Mouse (Mus musculus) Patski (cell line): ENCODE data around the gene Spn. TPM values are rescaled to one million over a fixed set of nuclear protein-coding genes. Genes with fewer than 3 reads are reported as not detected.
A peak's percentile ranks its signal among the peaks of the same experiment; 100 is the strongest.

Experiments used
- ATAC-seq: fragments of 100-300 bp; one replicate; pipeline ENCODE4 v1.8.0; 2021
- CTCF ChIA-PET: fragments of 350-600 bp; sonication (Branson Sonifier 250); formaldehyde crosslinking; loops from one replicate; lab custom pipeline; 2022; ENCODE audit warnings: inconsistent platforms; lab: Charles Lee
- POLR2A ChIA-PET: fragments of 350-600 bp; sonication (Branson Sonifier 250); formaldehyde crosslinking; loops from one replicate; lab custom pipeline; 2022; ENCODE audit warnings: antibody characterized with exemption, inconsistent platforms; lab: Charles Lee
- DNase-seq: peaks from one replicate; pipeline ENCODE4 v3.0.0-alpha.2; 2011; ENCODE audit warnings: low read depth, low spot score
- H3K27me3 ChIP-seq: fragments of 371-371 bp; one replicate; pipeline ENCODE4 v1.5.1; 2021
- CTCF ChIP-seq: fragments of 100-300 bp; IDR thresholded peaks from one replicate; pipeline ENCODE4 v1.5.1; 2021
- in situ Hi-C: fragments of 300-500 bp; cut with MboI; formaldehyde crosslinking; loops from 3 replicates; pipeline ENCODE4 v1.11.1; 2018; ENCODE audit warnings: low pct_unique_long_range_greater_than_20kb, mixed read lengths
- polyA plus RNA-seq: library from polyadenylated mRNA; unstranded; gene quantifications from one replicate; pipeline ENCODE4 v1.2.3, GENCODE M21; 2021

Spn gene
- polyA plus RNA-seq, 1 experiment from 2014 or later, result 0.21 TPM

DNA sequence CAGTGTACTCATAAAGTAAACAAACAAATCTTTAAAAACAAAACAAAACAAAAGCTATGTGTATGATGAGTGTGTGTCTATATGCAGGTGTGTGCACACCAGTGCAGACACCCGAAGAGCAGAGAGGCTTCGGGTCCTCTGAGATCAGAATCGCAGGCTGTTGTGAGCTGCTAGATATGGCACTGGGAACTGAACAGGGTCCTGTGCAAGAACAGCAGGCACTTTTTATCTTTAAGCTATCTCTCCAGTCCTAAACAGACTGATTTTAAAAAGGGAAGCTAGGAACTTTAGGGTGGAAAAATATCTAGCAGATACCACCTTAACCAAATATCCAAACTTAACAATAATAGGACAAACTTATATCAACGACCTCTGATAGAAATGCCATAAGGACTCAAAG, 5.0 kb upstream of the Spn start:
- in situ Hi-C loops, result no loop called here
- no peak for TF ChIP-seq CTCF
- ChIA-PET CTCF (interaction anchor here (2.5 kb wide), 1 partner anchor 12 kb away, joined by 6 read pairs; no protein-coding TSS in a partner anchor), POLR2A (interaction anchor here (0.6 kb wide), 1 partner anchor 31 kb away, joined by 3 read pairs; no protein-coding TSS in a partner anchor)
- DNase-seq (no peak), ATAC-seq (no peak)
- no peaks in the 10 kb centered on the region for H3K27me3 ChIP-seq

DNA sequence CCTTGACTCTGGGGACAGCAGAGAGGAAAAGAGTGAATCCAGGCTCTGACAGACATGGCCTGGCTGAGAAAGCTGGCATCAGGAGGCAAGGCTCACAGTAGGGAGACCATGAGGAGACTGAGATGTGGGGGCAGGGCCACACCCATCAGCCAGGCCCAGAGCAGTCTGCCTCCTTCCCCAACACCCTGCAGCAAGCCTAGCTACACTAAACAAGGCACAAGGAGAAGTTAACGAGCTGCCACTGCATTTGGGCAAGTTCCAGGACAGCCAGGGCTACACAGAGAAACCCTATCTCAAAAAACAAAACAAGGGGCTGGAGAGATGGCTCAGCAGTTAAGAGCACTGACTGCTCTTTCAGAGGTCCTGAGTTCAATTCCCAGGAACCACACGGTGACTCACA, 4.6 kb upstream of the Spn start:
- ChIA-PET CTCF (interaction anchor here (2.5 kb wide), 1 partner anchor 12 kb away, joined by 6 read pairs; no protein-coding TSS in a partner anchor), POLR2A (interaction anchor here (0.6 kb wide), 1 partner anchor 31 kb away, joined by 3 read pairs; no protein-coding TSS in a partner anchor)
- DNase-seq (no peak), ATAC-seq (no peak)
- H3K27me3 ChIP-seq, result no peaks in the 10 kb centered on the region
- TF ChIP-seq CTCF, result no peak
- in situ Hi-C loops, result no loop called here

DNA sequence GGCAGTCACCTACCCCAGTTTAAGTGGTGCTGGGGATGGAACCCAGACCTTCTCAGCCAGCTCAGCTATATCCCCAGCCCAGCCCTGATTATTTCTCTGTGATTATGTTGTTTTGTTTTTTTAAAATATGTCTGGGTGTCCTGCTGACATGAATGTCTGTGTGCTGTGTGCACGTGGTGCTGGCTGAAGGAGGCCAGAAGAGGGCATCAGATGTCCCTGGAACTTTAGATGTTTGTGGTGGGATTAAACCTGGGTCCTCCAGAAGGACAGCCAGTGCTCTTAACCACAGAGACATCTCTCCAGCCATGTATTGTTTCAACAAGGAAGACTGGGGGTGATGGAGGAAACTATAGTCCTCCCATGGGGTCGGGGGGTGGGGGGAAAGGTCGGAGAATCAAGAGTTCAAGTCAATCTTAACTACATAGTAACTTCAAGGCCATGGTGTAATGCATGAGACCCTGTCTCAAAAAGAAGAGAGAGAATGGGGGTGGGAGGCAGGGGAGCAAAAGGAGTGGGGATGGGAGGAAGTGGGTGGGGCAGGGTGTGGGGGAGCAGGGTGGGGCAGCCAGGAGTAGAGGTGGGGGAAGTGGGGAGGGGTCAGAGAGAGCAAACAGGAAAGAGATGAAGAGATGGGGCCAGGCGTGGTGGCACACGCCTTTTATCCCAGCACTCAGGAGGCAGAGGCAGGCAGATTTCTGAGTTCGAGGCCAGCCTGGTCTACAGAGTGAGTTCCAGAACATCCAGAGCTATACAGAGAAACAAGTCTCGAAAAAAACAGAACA, 3.2 kb upstream of the Spn start:
- no peak for TF ChIP-seq CTCF
- no peak for ATAC-seq
- no peak for DNase-seq
- ChIA-PET POLR2A (no interaction called here), CTCF (interaction anchor here (0.8 kb wide), 1 partner anchor 10 kb away, joined by 3 read pairs; no protein-coding TSS in a partner anchor)
- no peaks in the 10 kb centered on the region for H3K27me3 ChIP-seq
- in situ Hi-C loops, result no loop called here

DNA sequence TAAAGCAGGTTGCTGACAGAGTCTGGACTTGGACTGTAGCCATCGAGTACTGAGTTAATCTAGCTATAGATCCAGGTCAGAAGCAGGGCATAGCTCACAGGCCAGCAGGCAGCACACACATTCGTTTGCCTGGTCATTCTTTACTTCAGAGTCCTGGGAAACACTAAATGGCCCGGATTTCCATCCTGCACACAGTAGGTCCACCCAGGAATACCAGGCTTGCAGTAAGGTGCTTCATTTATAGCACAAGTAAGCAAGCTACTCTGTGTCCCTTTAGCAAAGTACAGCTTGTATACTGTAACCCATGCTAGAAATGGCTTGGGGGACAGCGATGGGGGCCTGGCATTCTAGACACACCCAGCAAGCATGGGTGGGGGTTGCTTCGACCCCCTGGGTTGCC, 1.9 kb upstream of the Spn start:
- no peak for ATAC-seq
- ChIA-PET CTCF (interaction anchor here (1.0 to 1.1 kb wide), 2 partner anchors 10 to 36 kb away, joined by 3 to 4 read pairs; no protein-coding TSS in a partner anchor), POLR2A (interaction anchor here (0.6 kb wide), 1 partner anchor 17 kb away, joined by 3 read pairs; no protein-coding TSS in a partner anchor)
- in situ Hi-C loops, result no loop called here
- no peak for DNase-seq
- TF ChIP-seq CTCF, result no peak
- H3K27me3 ChIP-seq, result no peaks in the 10 kb centered on the region

DNA sequence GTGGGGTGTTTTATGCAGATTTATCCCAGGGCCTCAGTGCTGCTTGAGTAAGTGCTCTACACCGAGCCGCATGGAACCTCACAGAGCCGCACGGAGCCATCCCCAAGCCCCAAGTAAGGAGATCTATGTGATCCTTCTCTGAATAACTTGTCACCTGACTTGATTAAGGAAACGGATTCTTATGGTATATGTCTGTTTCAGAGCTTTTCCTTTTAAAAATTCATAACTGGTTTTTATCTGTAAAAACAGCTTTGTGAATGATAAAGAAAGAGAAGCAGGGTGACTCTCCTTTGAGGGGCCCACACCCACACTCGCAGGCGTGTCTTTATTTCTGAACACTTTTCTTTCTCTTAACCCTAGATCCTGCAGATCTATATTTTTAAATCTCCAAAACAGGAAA, 1.5 kb upstream of the Spn start:
- POLR2A ChIA-PET, result interaction anchor here (0.6 kb wide), 1 partner anchor 17 kb away, joined by 3 read pairs; no protein-coding TSS in a partner anchor

DNA sequence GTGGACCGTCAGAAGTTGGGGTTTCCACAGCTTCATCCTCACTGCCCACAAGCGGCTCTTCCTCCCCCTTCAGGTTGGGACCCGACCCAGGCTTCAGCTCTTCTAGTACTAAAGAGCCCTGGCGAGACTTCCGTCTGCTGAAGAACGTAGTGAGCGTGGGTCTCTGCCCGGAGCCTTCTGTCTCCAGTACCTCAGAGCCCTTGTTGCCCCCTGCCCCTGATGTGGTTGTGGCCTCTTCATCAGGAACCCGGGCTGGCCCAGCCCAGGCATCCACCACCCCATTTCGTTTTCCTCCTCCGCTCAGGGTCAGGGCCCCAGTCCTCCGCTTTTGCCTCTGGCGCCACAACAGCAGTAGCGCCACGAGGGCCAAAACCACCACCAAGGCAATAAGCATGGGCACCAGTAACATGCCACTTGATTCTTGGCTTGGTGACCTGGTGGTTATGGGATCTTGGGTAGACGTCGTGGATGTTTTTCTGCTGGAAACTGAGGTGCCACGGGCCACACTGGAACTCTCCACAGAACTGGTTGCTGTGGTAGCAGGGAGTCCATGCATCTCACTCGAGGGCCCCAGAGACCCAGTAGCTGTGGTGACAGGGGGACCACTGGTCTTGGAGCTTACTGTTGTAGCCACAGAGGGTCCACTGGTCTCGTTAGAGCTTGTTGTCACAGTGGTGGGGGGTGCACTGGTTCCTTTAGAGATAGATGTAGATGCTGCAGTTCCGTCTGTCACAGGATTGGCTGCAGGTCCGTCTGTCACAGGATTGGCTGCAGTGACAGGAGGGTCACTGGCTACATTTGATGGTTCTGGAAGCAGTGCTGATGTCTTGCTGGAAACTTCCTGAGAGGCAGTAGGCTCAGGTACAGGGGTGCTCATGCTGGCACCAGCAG, 1.2 kb downstream of the Spn start:
- ChIA-PET CTCF (no interaction called here), POLR2A (no interaction called here)
- in situ Hi-C loops, result no loop called here
- DNase-seq, result no peak
- H3K27me3 ChIP-seq, result no peaks in the 10 kb centered on the region
- no peak for TF ChIP-seq CTCF
- ATAC-seq, result no peak

More for the DNA sequence above, 1.5 kb upstream of the Spn start:
- no peak for ATAC-seq
- no peak for TF ChIP-seq CTCF
- DNase-seq, result no peak
- in situ Hi-C loops, result no loop called here
- CTCF ChIA-PET, result interaction anchor here (1.0 to 1.1 kb wide), 2 partner anchors 9 to 37 kb away, joined by 3 to 4 read pairs; no protein-coding TSS in a partner anchor
- H3K27me3 ChIP-seq, result no peaks in the 10 kb centered on the region

DNA sequence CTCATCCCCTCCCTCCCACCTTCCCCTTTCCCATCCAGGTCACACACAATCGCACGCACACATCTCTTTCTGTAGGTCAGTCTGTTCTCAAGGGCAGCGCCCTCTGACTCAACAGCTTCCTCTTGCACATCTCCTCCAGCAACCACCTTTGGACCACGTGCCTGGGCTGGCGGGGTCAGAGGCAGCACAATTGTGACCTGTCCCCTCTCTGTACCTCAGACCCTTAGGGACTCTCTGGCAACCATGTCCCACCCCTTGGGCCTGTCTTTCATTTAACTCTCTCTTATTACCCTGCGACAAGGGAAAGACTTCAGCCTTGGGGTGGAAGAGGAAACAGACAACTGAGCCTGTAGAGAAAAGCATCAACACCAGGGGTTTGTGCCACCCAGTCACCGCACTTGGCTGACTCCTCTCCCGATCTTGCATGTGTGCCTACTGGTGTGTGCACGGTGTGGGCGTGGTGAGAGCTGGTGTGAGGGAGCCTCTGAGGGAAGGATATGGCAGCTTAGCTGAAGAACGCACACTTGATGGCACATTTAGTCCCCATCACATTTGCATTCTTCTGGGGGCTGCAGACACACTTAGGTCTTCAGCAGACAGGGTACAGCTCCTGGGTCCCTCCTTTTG, 2.7 kb downstream of the Spn start:
- in situ Hi-C loops, result loop anchor here (5.0 kb wide), 1 partner anchor 47 kb away; no protein-coding TSS in a partner anchor

DNA sequence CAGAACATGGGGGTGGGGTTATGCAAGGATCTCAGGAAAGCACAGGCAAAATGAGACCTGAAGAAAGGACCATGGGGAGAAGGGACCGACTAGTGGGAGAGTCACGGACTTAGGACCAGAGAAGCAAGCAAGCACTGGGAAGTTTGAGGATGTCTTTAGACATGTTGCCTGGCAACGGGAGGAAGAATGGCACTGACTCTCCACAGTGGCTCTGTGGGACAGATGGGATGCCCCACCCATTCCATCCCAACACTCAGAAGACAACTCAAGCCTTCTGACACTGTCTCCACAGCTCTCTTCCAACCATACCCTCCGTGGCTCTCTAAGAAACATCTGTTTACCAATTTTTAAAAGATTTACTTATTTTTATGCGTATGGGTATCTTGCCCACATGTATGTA, 4.5 kb downstream of the Spn start:
- POLR2A ChIA-PET, result interaction anchor here (0.6 kb wide), 1 partner anchor 1478 kb away, joined by 3 read pairs; no protein-coding TSS in a partner anchor
- TF ChIP-seq CTCF, result no peak
- DNase-seq (no peak), ATAC-seq (no peak)
- in situ Hi-C loops, result loop anchor here (5.0 kb wide), 1 partner anchor 49 kb away; no protein-coding TSS in a partner anchor
- CTCF ChIA-PET, result no interaction called here
- no peaks in the 10 kb centered on the region for H3K27me3 ChIP-seq

More for the DNA sequence above, 2.7 kb downstream of the Spn start:
- POLR2A ChIA-PET, result no interaction called here
- TF ChIP-seq CTCF, result no peak
- H3K27me3 ChIP-seq, result no peaks in the 10 kb centered on the region
- ATAC-seq, result no peak
- no peak for DNase-seq
- CTCF ChIA-PET, result interaction anchor here (1.4 kb wide), 2 partner anchors 50 to 58 kb away, joined by 3 to 4 read pairs; no protein-coding TSS in a partner anchor

DNA sequence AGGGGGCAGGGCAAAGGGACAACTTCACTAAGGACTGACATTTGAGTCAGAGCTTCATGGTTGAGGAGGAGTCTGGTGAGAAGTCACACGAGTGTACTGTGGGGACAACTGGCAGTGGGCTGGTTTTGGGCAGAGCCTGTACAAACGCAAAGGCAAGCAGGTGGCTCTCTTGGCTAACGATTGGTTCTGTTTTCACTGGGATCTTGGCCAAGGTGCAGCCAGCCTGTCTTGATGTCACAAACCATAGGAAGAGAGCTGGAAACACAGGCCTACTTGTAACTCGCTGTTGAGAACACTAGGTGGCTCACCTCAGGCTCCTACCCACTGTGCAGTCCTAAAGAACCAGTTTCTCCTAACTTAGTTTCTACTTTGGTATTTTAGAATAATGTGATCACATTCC, 8.0 kb downstream of the Spn start:
- CTCF ChIA-PET, result interaction anchor here (0.8 to 1.7 kb wide), 10 partner anchors 10 to 62 kb away, joined by 3 to 10 read pairs (median 4); no protein-coding TSS in a partner anchor
- POLR2A ChIA-PET, result no interaction called here
- no peaks in the 10 kb centered on the region for H3K27me3 ChIP-seq
- peak; percentile 76 for TF ChIP-seq CTCF
- DNase-seq (no peak), ATAC-seq (peak; percentile 51)
- in situ Hi-C loops, result loop anchor here (5.0 kb wide), 1 partner anchor 53 kb away; no protein-coding TSS in a partner anchor

DNA sequence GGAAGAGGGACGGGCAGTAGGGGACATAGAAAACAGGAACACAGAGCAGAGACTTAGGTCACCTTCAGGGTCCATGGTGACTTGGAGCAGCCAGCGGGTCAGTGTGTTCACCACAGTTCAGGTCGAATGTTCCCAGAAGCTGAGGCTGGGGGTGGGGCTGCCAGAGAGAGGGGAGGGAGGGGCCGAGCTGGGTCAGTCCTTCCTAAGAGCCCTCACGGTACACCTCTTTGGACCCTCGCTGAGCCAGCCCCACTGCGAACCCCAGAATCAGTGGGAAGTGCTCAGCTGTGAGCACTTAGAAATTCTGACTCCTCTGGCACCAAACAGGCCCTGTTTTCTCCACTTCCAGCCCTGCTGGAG, 15.7 kb downstream of the Spn start, which contains the start of gene Qprt:
Qprt (minus strand) TSS at position 316 of the 360 bp plus-strand sequence.
- no peak for TF ChIP-seq CTCF
- CTCF ChIA-PET, result no interaction called here
- H3K27me3 ChIP-seq, result no peaks in the 10 kb centered on the region
- DNase-seq, result no peak
- no peak for ATAC-seq
- in situ Hi-C loops, result no loop called here
- POLR2A ChIA-PET, result no interaction called here
